Comparison of ENCODE assay signal across 20 mouse cellular contexts in the genomic region with DNA sequence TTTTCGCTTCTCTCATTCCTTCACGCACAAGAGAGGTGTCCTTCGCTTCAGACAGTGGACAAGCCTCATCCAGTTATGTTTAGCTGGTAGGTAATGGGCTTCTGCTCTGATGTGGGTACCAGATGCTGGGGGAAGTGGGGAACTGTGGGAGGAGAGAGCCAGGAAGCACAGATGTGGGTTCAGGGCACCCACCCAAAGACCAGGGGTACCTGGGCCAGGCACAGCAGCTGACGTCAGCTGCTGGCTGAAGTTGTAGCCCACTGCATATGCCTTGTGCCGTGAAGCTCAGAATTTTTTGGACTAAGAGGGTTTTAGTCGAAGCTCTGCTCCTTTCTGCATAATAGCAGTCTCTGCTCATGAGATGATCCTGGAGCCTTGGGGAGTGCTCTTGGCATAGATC. TPM values are rescaled to one million over a fixed set of nuclear protein-coding genes. Genes with fewer than 3 reads are reported as not detected.
DNase-seq lines count a peak whose midpoint lies in the region; ATAC-seq lines count a peak whose summit lies in the region.
"Had no signal": no experiment of that assay in that cellular context is flagged by ENCODE, and none has a peak within 500 bp of the region (broad histone marks: within the 10 kb centered on the region; RNA-seq: fewer than 3 reads in every experiment).

No protein-coding gene starts in this region.

- peaks cover 10% of the 10 kb centered on the region for H3K4me1 ChIP-seq in forebrain, embryonic 15.5 days
- H3K4me1 ChIP-seq in forebrain, embryonic 14.5 days (ENCODE audit: control insufficient read depth, insufficient read depth, low read length) = no peaks in the 10 kb centered on the region

- no peak overlapping the region for H3K4me3 ChIP-seq in forebrain, embryonic 15.5 days
- no peak overlapping the region for H3K4me3 ChIP-seq in forebrain, embryonic 14.5 days (ENCODE audit: low read depth, low read length)

- ATAC-seq in forebrain, embryonic 15.5 days (replicated peaks) = no peak
- no peak for ATAC-seq in forebrain, embryonic 14.5 days
- ATAC-seq: activated CD4-positive, CD25-positive, alpha-beta regulatory T cell, adult 4 months; CD4-positive, CD25-positive, alpha-beta regulatory T cell, adult 4 months; Patski had no signal

- 0 out of 2 replicates have a peak overlapping the region, but pooled peaks have one; percentile 59 for H3K27ac ChIP-seq in forebrain, embryonic 15.5 days (replicated peaks)
- no peak overlapping the region for H3K27ac ChIP-seq in forebrain, embryonic 14.5 days (ENCODE audit: low read depth, low read length)

- no peak overlapping the region for H3K4me2 ChIP-seq in forebrain, embryonic 15.5 days (replicated peaks)
- H3K4me2 ChIP-seq in forebrain, embryonic 14.5 days (ENCODE audit: low read length) = no peak overlapping the region

- no peaks in the 10 kb centered on the region for H3K27me3 ChIP-seq in forebrain, embryonic 15.5 days
- H3K27me3 ChIP-seq in forebrain, embryonic 14.5 days (replicated peaks; ENCODE audit: control insufficient read depth, insufficient read depth, low read length) = no peaks in the 10 kb centered on the region

- WGBS in forebrain, embryonic 15.5 days = 85% methylated on average over 6 of the region's 6 CpGs
- WGBS in forebrain, embryonic 14.5 days = 86% methylated on average over 6 of the region's 6 CpGs

- H3K36me3 ChIP-seq in forebrain, embryonic 15.5 days = no peaks in the 10 kb centered on the region
- no peaks in the 10 kb centered on the region for H3K36me3 ChIP-seq in forebrain, embryonic 14.5 days (ENCODE audit: control insufficient read depth, insufficient read depth, low read length)
- H3K36me3 ChIP-seq: G1E had no signal

- H3K9ac ChIP-seq in forebrain, embryonic 15.5 days (replicated peaks) = no peak overlapping the region
- no peak overlapping the region for H3K9ac ChIP-seq in forebrain, embryonic 14.5 days (ENCODE audit: low read length)

- DNase-seq in cerebellum, postnatal 10 days = peak; percentile 59
- no peak for DNase-seq in cerebellum, adult 18-20 months
- peak; percentile 26 to 34 for DNase-seq in cerebellum, postnatal 14 days
- no peak for DNase-seq in cerebellum, adult 8-10 months
- DNase-seq in forebrain, embryonic 14.5 days (ENCODE audit: low spot score) = no peak
- DNase-seq: adrenal gland, adult 2 months; adrenal gland, adult 8-10 months; adrenal gland, postnatal 10 days; adrenal gland, postnatal 14 days; adrenal gland, postnatal 25 days; adrenal gland, postnatal 36 days; B cell, adult 2 months; cerebellum, adult 11 months; cerebellum, adult 11-12 months; cerebellum, adult 2 months had no signal

- no peaks in the 10 kb centered on the region for H3K9me3 ChIP-seq in forebrain, embryonic 15.5 days
- no peaks in the 10 kb centered on the region for H3K9me3 ChIP-seq in forebrain, embryonic 14.5 days (replicated peaks; ENCODE audit: control insufficient read depth, low read length)
- H3K9me3 ChIP-seq: G1E had no signal

RNA-seq across cellular contexts. Expression of a gene that starts 56.5 kb away (rescaled TPM):
- 2.5 and 2.8 TPM in 2 replicates for polyA plus RNA-seq in forebrain, embryonic 15.5 days (2015; fragmentation: Nextera tagmentation; extraction: Ambion mirVana)
- polyA plus RNA-seq in forebrain, embryonic 14.5 days (2014; fragmentation: Nextera tagmentation; extraction: Ambion mirVana) = 0.69 and 2.1 TPM in 2 replicates
- polyA plus RNA-seq: activated CD4-positive, CD25-positive, alpha-beta regulatory T cell, adult 4 months; CD4-positive, CD25-positive, alpha-beta regulatory T cell, adult 4 months; G1E had no signal

Comparison
In these comparisons a context has a peak if more than half of its experiments do, and no peak if none do; other contexts are left out.
1. DNase-seq: peak in cerebellum, postnatal 10 days (2 of 2) and cerebellum, postnatal 14 days (2 of 2); none in cerebellum, adult 18-20 months (0 of 2), cerebellum, adult 8-10 months (single experiment) and forebrain, embryonic 14.5 days (single experiment).